Mouse (Mus musculus) heart, adult 2 months (tissue): ENCODE results near the gene Rbm18. TPM values are rescaled to one million over a fixed set of nuclear protein-coding genes. Genes with fewer than 3 reads are reported as not detected.

Experiments used
- DNase-seq, 2 experiments: peaks; one replicate each; pipeline ENCODE4 v3.0.0; 2021
- H3K27ac ChIP-seq: fragments of 200-600 bp; 2 replicates; pipeline ENCODE4 v1.8.1; 2022
- H3K27me3 ChIP-seq: fragments of 200-500 bp; 2 replicates; pipeline ENCODE4 v1.6.1; 2012; ENCODE audit warnings: mild to moderate bottlenecking, low read length, inconsistent platforms, mixed read lengths; ENCODE audit not compliant: control insufficient read depth, insufficient read depth
- H3K36me3 ChIP-seq: fragments of 200-500 bp; 2 replicates; pipeline ENCODE4 v1.6.1; 2012; ENCODE audit warnings: low read length, inconsistent platforms; ENCODE audit not compliant: control insufficient read depth, insufficient read depth
- H3K4me1 ChIP-seq: fragments of 200-500 bp; 2 replicates; pipeline ENCODE4 v1.6.1; 2011; ENCODE audit warnings: low read length; ENCODE audit not compliant: control insufficient read depth, insufficient read depth
- H3K4me3 ChIP-seq: fragments of 200-600 bp; 2 replicates; pipeline ENCODE4 v1.8.1; 2022
- H3K79me2 ChIP-seq: fragments of 200-500 bp; replicated peaks from 2 replicates; pipeline ENCODE4 v1.6.1; 2012; ENCODE audit warnings: mild to moderate bottlenecking, inconsistent platforms, low read length, moderate library complexity, mixed read lengths; ENCODE audit not compliant: control insufficient read depth, insufficient read depth
- H3K9ac ChIP-seq: fragments of 200-500 bp; 2 replicates; pipeline ENCODE4 v1.6.1; 2012; ENCODE audit warnings: low read depth, mild to moderate bottlenecking, control low read depth, inconsistent platforms, low read length, mixed read lengths
- CTCF ChIP-seq: fragments of 200-600 bp; IDR thresholded peaks from 2 replicates; pipeline ENCODE4 v1.8.1; 2022; ENCODE audit warnings: antibody characterized with exemption, mild to moderate bottlenecking, moderate library complexity
- EP300 ChIP-seq: fragments of 200-500 bp; IDR thresholded peaks from 2 replicates; pipeline ENCODE4 v1.6.1; 2011; ENCODE audit warnings: low read depth, low read length, control low read depth; ENCODE audit not compliant: insufficient read depth
- POLR2A ChIP-seq: fragments of 200-500 bp; IDR thresholded peaks from 2 replicates; pipeline ENCODE4 v1.6.1; 2011; ENCODE audit warnings: mild to moderate bottlenecking, low read depth, low read length, control low read depth; ENCODE audit not compliant: insufficient read depth
- whole genome bisulfite sequencing: fragments of 180-500 bp; shearing (Covaris S2); methylation state at CpG from one replicate; pipeline ENCODE4 v1.1.7; 2018; 5-methylcytosine and 5-hydroxymethylcytosine counted together
- intact Hi-C: fragments of 180-260 bp; cut with DNase I; formaldehyde crosslinking; loops from one replicate; pipeline ENCODE4 v1.15.1; 2025
- polyA plus RNA-seq: library from polyadenylated mRNA; depleted of rRNA; stranded (reverse); fragments of >200 nt; gene quantifications from 2 replicates; pipeline ENCODE4 v1.2.3, GENCODE M21; 2012
- total RNA-seq, 2 experiments: library from RNA; stranded (reverse); gene quantifications; 2 replicates each; pipeline ENCODE4 v1.2.3; 2021

Rbm18 gene
- total and polyA plus RNA-seq, 3 experiments, result 15.4 to 33.9 (median 31.7) TPM

DNA sequence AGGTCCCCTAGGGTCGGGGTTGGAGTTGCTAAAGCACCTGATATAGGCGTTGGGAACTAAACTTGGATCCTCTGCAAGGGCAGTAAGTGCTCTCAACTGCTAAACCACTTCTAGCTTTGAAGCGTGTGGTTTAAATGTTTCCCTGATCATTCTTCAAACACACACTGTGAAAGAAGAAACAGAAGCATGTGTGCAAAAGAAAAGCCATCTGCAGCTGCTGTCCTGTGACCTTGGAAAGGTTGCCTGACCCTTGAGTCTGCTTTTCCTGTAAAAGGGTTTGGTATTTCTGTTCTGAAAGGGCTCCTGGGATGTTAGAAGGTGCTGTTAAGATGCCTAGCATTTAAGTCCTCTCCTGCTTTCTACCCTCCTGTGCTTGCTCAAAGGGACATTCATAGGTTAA is 42.9 kb upstream of the Rbm18 start:
- no peak for DNase-seq
- no peaks in the 10 kb centered on the region; the same call in 1 of the 2 replicates for H3K36me3 ChIP-seq
- peaks cover 5% of the 10 kb centered on the region; the same call in 1 of the 2 replicates for H3K4me1 ChIP-seq
- no peak overlapping the region for H3K4me3 ChIP-seq
- TF ChIP-seq POLR2A, result no peak
- TF ChIP-seq EP300, result no peak
- TF ChIP-seq CTCF, result no peak
- H3K9ac ChIP-seq, result no peak overlapping the region
- no peaks in the 10 kb centered on the region for H3K27me3 ChIP-seq
- intact Hi-C loops, result no loop called here
- 56% methylated on average over 3 of the region's 3 CpGs for WGBS
- no peaks in the 10 kb centered on the region for H3K79me2 ChIP-seq
- H3K27ac ChIP-seq, result no peak overlapping the region

DNA sequence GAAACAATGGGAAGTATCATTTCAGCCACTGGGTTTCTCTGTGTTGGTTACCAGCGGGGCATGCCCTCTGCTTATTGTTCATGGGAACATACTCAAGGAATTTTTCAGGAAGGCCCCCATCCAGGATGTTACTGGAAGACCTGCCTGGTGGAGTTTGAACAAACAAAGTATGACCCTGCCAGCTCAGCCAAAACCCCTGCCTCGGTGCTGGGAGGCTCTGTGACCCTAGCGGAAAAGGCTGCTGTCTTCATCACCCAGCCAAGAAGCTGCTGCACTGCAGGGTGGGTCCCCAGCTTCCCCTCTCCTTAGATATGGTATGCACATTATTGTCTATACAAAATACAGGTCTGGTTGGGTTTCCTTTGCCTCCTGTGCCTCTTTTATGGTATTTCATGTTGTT is 36.0 kb upstream of the Rbm18 start:
- H3K27ac ChIP-seq, result no peak overlapping the region
- H3K4me1 ChIP-seq, result peaks cover 4% of the 10 kb centered on the region
- TF ChIP-seq POLR2A, result no peak
- TF ChIP-seq CTCF, result no peak
- TF ChIP-seq EP300, result no peak
- WGBS, result 53% methylated on average over 3 of the region's 3 CpGs
- peaks cover 10% of the 10 kb centered on the region for H3K36me3 ChIP-seq
- H3K27me3 ChIP-seq, result no peaks in the 10 kb centered on the region
- intact Hi-C loops, result loop anchor here (5.0 kb wide), 1 partner anchor 35 kb away; no protein-coding TSS in a partner anchor
- H3K9ac ChIP-seq, result no peak overlapping the region
- DNase-seq, result peak in 1 of 2 experiments; percentile 30
- no peak overlapping the region for H3K4me3 ChIP-seq
- H3K79me2 ChIP-seq, result no peaks in the 10 kb centered on the region

DNA sequence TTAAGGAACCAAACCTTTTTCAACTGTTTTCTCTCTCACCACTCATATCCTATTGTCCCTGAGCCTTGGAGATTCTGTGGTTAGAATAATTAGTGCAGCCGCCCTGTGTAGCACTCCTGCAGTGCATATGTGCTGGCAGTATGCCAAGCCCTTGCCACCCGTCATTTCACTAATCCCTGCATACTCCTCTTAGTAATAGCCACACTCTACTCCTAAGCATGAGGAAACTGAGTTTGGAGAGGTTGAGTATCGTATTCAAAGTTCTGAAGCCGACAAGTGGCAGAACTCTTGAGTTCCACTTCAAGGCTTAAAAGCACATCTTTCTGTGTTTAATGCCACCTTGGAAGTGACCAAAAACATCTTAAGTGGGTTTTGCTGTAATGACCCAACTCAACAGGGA is 35.6 kb upstream of the Rbm18 start:
- H3K4me3 ChIP-seq, result no peak overlapping the region
- no peak for DNase-seq
- no peak for TF ChIP-seq CTCF
- no peak for TF ChIP-seq POLR2A
- TF ChIP-seq EP300, result no peak
- 71% methylated on average over 4 of the region's 4 CpGs for WGBS
- peaks cover 4% of the 10 kb centered on the region for H3K4me1 ChIP-seq
- H3K27me3 ChIP-seq, result no peaks in the 10 kb centered on the region
- H3K9ac ChIP-seq, result no peak overlapping the region
- peaks cover 10% of the 10 kb centered on the region for H3K36me3 ChIP-seq
- H3K27ac ChIP-seq, result no peak overlapping the region
- intact Hi-C loops, result loop anchor here (5.0 kb wide), 1 partner anchor 35 kb away; no protein-coding TSS in a partner anchor
- H3K79me2 ChIP-seq, result no peaks in the 10 kb centered on the region

DNA sequence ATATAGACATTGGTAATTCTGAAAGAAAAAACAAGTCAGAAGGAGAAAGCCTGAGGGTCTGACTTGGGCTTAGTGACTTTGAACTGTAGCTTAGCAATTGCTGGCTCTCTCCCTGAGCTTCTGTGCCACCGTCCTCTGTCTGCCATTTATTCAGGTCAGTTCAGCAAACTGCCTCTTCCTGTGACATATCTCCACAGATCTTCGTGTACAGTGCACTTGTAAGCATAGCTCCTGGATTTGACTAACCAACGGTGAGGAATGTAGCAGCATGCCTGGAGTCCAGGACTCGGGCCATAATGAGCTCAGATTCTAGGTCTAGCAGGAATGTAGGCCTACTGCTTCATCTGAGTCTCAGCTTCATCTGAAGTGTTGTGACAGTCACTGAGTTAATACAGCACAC is 32.6 kb upstream of the Rbm18 start:
- Histone ChIP-seq H3K4me1 (peaks cover 4% of the 10 kb centered on the region), H3K27me3 (no peaks in the 10 kb centered on the region), H3K4me3 (no peak overlapping the region), H3K9ac (no peak overlapping the region), H3K36me3 (peaks cover 10% of the 10 kb centered on the region), H3K79me2 (no peaks in the 10 kb centered on the region), H3K27ac (no peak overlapping the region)
- 62% methylated on average over 4 of the region's 4 CpGs for WGBS
- DNase-seq, result no peak
- intact Hi-C loops, result no loop called here
- TF ChIP-seq CTCF (no peak), EP300 (no peak)

DNA sequence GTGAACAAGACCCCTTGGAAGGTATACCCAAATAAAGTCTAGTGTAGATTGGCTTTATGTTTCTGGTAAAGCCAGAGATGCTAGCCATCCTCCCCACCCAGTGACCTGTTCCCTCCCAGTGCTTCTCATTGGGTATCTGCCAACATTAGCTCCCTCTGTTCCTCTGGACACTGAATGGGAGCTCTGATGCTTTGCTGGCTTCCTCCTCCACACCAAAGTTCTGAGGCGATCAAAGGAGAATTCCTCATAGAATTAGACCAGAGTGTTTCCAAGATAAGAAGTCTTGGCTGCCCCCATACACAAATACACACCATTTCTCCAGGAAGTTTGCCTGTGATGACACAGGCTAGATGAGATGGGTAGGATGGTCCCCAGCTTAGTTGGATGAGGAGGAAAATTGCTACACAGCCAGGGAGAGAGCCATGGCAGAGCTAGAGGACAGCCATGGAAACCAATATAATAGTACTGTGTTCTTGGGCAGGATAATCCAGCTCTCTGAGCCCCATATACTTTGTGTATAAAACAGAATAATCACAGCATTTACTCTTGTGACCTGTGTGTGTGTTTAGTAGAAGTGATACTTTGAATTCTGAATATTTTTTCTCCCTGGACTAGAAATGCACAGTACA is 31.5 kb upstream of the Rbm18 start:
- WGBS, result 22% methylated on average over 1 of the region's 1 CpGs
- Histone ChIP-seq H3K36me3 (peaks cover 10% of the 10 kb centered on the region), H3K4me3 (no peak overlapping the region), H3K79me2 (no peaks in the 10 kb centered on the region), H3K4me1 (peaks cover 4% of the 10 kb centered on the region), H3K27me3 (no peaks in the 10 kb centered on the region), H3K9ac (no peak overlapping the region), H3K27ac (no peak overlapping the region)
- DNase-seq, result no peak
- TF ChIP-seq EP300 (no peak), POLR2A (no peak)
- intact Hi-C loops, result no loop called here

DNA sequence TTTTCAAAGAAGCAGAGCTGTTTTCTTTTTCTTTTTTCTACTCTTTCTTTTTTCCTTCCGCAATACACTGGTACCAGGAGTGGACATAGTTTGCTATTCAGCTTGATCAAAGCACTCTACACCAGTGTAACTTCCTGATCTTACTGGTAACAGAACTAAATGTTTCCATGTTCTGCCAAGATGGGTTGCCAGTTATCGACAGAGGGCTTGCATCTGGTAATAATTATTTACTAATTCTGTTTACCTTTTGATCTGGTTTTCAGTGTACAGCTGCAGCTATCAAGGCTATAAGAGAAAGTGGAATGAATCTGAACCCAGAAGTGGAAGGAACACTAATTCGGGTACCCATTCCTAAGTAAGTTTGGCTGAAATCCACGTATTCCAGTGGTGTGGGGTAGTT is 22.8 kb upstream of the Rbm18 start:
- H3K9ac ChIP-seq, result no peak overlapping the region
- H3K79me2 ChIP-seq, result no peaks in the 10 kb centered on the region
- 83% methylated on average over 4 of the region's 4 CpGs for WGBS
- H3K4me3 ChIP-seq, result no peak overlapping the region
- peaks cover 2% of the 10 kb centered on the region for H3K36me3 ChIP-seq
- no peaks in the 10 kb centered on the region for H3K4me1 ChIP-seq
- TF ChIP-seq POLR2A (no peak), CTCF (no peak), EP300 (no peak)
- H3K27me3 ChIP-seq, result no peaks in the 10 kb centered on the region
- no peak for DNase-seq
- H3K27ac ChIP-seq, result no peak overlapping the region
- intact Hi-C loops, result no loop called here
